Mouse (Mus musculus) cortical plate, adult 2 months (tissue): ENCODE measurements around the gene Ppil6.

ENCODE experiments used
- CTCF ChIP-seq: fragments of 200-500 bp; IDR thresholded peaks from 2 replicates; pipeline ENCODE4 v1.5.1; 2011; ENCODE audit warnings: mild to moderate bottlenecking, control low read depth, low read length; ENCODE audit not compliant: insufficient read depth; ENCODE audit errors: extremely low read depth
- POLR2A ChIP-seq: fragments of 200-500 bp; IDR thresholded peaks from 2 replicates; pipeline ENCODE4 v1.6.1; 2011; ENCODE audit warnings: mild to moderate bottlenecking, low read length, control low read depth; ENCODE audit not compliant: insufficient read depth; ENCODE audit errors: extremely low read depth

GRCm38 (mm10) chr10:41472534-41472933 lies 17.7 kb upstream of the Ppil6 start:
- TF ChIP-seq CTCF (no peak), POLR2A (no peak)
